Mouse (Mus musculus) hindbrain, embryonic 14.5 days (tissue): ENCODE measurements around the gene Psmb7. TPM values are rescaled to one million over a fixed set of nuclear protein-coding genes. Genes with fewer than 3 reads are reported as not detected.

ENCODE experiments used
- ATAC-seq: fragments of 200-750 bp; cut with Nextera tagmentation; 2 replicates; pipeline ENCODE4 v1.8.0; 2017; ENCODE audit warnings: moderate number of reproducible peaks, mild to moderate bottlenecking, moderate TSS enrichment, moderate library complexity; ENCODE audit not compliant: low FRiP score
- DNase-seq: peaks from one replicate; pipeline ENCODE4 v3.0.0-alpha.2; 2015; ENCODE audit warnings: low spot score
- H3K27ac ChIP-seq: fragments of 300-500 bp; sonication (generic); 2 replicates; pipeline ENCODE4 v1.5.1; 2014; ENCODE audit warnings: mild to moderate bottlenecking, moderate library complexity
- H3K27me3 ChIP-seq: fragments of 300-500 bp; sonication (generic); 2 replicates; pipeline ENCODE4 v1.6.1; 2014; ENCODE audit warnings: mild to moderate bottlenecking, low read length, mixed read lengths; ENCODE audit not compliant: control insufficient read depth, insufficient read depth
- H3K36me3 ChIP-seq: fragments of 300-500 bp; sonication (generic); replicated peaks from 2 replicates; pipeline ENCODE4 v1.6.1; 2014; ENCODE audit not compliant: control insufficient read depth, insufficient read depth
- H3K4me1 ChIP-seq: fragments of 300-500 bp; sonication (generic); replicated peaks from 2 replicates; pipeline ENCODE4 v1.6.1; 2014; ENCODE audit warnings: antibody characterized with exemption, low read length, mixed read lengths; ENCODE audit not compliant: control insufficient read depth, insufficient read depth
- H3K4me2 ChIP-seq: fragments of 300-500 bp; sonication (generic); replicated peaks from 2 replicates; pipeline ENCODE4 v1.6.1; 2014; ENCODE audit warnings: mild to moderate bottlenecking, moderate library complexity
- H3K4me3 ChIP-seq: fragments of 300-500 bp; sonication (generic); replicated peaks from 2 replicates; pipeline ENCODE4 v1.5.1; 2014; ENCODE audit warnings: mild to moderate bottlenecking, low read length
- H3K9ac ChIP-seq: fragments of 300-500 bp; sonication (generic); 2 replicates; pipeline ENCODE4 v1.6.1; 2014
- H3K9me3 ChIP-seq: fragments of 300-500 bp; sonication (generic); 2 replicates; pipeline ENCODE4 v1.6.1; 2016; ENCODE audit warnings: low read length; ENCODE audit not compliant: control insufficient read depth
- WGBS: fragments of 180-500 bp; shearing (Covaris S2); extraction: QIAGEN DNeasy Blood & Tissue Kit; methylation state at CpG from one replicate; pipeline ENCODE4 v1.1.7; 2014; 5-methylcytosine and 5-hydroxymethylcytosine counted together
- polyA plus RNA-seq: library from polyadenylated mRNA; unstranded; fragments of >200 nt; fragmentation: Nextera tagmentation; extraction: Ambion mirVana; gene quantifications from 2 replicates; pipeline ENCODE4 v1.2.1, GENCODE M21; 2014

The Psmb7 gene
- polyA plus RNA-seq, 1 experiment from 2014 or later = 305 TPM

DNA sequence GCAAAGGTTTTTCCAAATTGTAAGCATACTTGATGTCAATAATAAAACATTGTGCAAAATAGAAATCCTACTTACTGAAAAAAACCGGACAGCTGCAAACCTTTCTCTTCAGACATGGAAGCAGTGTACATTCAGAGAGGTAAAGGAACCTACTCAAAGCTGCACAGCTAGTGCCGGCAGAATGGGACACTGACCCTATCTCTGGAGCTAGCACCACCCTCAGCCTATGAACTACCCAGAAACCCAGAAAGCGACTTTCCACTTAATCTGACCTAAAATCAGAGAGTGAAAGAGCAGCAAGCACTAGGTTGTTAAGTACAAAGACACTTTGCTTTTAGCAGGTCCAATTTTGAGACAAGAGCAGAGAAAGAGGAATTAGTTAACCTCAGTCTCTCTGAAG lies 20.5 kb downstream of the Psmb7 start:
- H3K27me3 ChIP-seq = no peaks in the 10 kb centered on the region
- ATAC-seq (no peak), DNase-seq (no peak)
- no peaks in the 10 kb centered on the region for H3K9me3 ChIP-seq
- H3K4me3 ChIP-seq = no peak overlapping the region
- WGBS = 91% methylated on average over 3 of the region's 3 CpGs
- H3K27ac ChIP-seq = no peak overlapping the region
- peaks cover 31% of the 10 kb centered on the region for H3K36me3 ChIP-seq
- H3K9ac ChIP-seq = no peak overlapping the region
- H3K4me1 ChIP-seq = peaks cover 19% of the 10 kb centered on the region
- H3K4me2 ChIP-seq = no peak overlapping the region

DNA sequence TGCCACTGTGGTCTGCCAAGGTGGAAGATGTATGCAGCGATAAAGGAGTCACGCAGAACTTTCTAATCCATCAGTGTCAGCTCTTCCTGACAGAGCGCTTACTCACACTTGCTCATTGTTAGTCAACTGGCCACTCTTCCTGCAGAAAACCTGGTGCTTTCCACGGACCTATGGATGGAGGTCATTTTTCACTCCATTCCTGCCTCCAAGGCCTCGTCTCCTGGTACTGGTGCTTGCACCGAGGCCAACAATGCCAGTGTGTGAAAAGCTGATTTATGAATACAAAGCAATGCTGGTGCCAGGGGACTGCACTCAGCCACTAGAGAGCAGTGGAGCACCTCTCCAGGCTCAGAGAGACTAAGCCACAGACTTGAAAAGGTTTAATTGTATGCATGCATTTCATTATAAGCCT lies 22.3 kb downstream of the Psmb7 start:
- no peak overlapping the region for H3K4me2 ChIP-seq
- peak; percentile 69 for DNase-seq
- no peak overlapping the region for H3K4me3 ChIP-seq

DNA sequence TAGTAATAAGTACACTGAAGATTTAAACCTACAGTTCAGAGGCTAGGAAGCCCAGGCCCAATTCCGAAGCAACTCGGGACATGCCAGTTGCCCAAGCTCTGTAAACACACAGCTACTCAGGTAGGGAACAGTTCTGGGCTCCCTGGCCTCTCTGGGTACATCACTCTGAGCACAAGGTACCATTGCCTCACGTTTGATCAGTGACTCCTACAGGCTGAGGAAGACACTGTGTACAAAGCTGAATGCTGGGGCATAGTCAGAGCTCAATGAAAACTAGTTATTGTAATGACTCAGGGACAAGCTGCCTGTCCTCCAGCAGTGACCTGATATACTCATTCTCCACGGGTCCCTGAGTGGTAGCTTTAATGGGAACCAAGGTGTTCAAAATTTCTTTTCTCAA lies 22.8 kb downstream of the Psmb7 start:
- peak overlapping the region; percentile 58 for H3K27ac ChIP-seq

More for the DNA sequence above, 22.3 kb downstream of the Psmb7 start:
- Histone ChIP-seq H3K27ac (peak overlapping the region; percentile 58), H3K9me3 (no peaks in the 10 kb centered on the region), H3K4me1 (peaks cover 25% of the 10 kb centered on the region), H3K36me3 (peaks cover 22% of the 10 kb centered on the region), H3K9ac (peak overlapping the region; percentile 22; the same call in 1 of the 2 replicates), H3K27me3 (no peaks in the 10 kb centered on the region)
- WGBS = 21% methylated on average over 6 of the region's 6 CpGs
- ATAC-seq = peak; percentile 88

DNA sequence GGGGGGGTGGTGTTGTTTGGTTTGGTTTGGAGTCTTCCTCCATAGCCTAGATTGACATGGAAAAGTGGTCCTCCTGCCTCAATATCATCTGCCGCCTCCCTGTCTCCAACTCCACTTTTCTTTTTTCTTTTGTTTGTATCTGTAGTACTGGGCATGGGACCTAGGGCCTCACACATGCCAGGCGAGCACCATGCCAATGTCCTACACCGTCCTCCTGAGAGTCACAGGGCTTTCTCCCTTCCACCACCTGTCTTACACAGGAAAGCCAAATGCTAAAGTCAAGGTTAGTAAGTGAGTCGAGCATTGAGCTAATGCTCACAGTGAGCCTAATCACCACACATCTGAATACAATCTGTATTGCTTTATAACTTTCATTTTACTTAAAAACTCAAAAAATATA lies 24.1 kb downstream of the Psmb7 start:
- peaks cover 40% of the 10 kb centered on the region for H3K4me1 ChIP-seq
- no peaks in the 10 kb centered on the region for H3K9me3 ChIP-seq
- H3K27ac ChIP-seq = no peak overlapping the region
- ATAC-seq (no peak), DNase-seq (no peak)
- H3K9ac ChIP-seq = no peak overlapping the region
- no peak overlapping the region for H3K4me3 ChIP-seq
- peaks cover 4% of the 10 kb centered on the region for H3K36me3 ChIP-seq
- H3K27me3 ChIP-seq = no peaks in the 10 kb centered on the region
- 90% methylated on average over 4 of the region's 4 CpGs for WGBS
- no peak overlapping the region for H3K4me2 ChIP-seq

More for the DNA sequence above, 22.8 kb downstream of the Psmb7 start:
- no peaks in the 10 kb centered on the region for H3K9me3 ChIP-seq
- no peak overlapping the region for H3K9ac ChIP-seq
- H3K27me3 ChIP-seq = no peaks in the 10 kb centered on the region
- peaks cover 28% of the 10 kb centered on the region for H3K4me1 ChIP-seq
- no peak for DNase-seq
- H3K4me2 ChIP-seq = no peak overlapping the region
- peaks cover 17% of the 10 kb centered on the region for H3K36me3 ChIP-seq
- ATAC-seq = no peak
- no peak overlapping the region for H3K4me3 ChIP-seq
- WGBS = 79% methylated on average over 4 of the region's 4 CpGs

DNA sequence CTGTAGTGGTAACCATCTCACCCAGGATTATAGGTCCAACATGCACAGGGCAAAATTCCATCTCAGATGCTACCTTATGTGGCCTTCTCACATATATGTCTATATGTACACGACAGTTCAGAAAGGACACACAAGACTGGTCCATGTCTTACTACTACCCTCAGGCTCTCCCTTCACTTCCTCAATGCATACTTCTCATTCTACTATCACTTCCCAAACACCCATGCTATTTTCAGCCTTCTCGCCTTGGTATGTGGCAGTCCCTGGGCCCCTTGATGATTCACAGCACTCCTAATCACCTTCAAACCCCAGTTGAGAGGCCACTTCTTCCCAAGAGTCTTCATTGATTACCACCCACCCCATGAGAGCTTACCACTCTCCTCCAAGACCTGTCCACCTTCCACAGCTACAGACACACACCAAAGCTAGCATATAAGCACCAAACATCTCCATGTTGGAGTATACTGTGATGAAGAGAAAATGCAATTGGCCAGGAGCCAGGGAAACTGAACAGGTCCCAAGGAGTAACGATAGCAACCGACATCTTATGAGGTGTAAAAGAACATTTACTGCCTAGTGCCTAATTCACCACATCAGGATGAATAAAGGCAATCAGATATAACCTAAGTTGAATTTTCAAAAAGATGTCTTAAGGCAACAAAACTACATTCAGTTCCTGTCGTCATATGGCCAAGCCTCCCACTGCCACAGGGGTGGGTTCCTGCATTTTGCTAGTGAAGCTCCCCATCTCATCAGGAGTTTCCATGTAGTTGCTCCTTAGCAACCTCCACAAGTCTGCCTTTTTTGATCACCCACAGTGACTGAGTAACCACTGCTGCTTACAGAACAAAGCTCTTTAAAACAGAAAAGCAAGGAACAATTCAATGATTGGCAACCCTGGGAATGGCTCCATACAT lies 26.7 kb downstream of the Psmb7 start:
- Histone ChIP-seq H3K9me3 (no peaks in the 10 kb centered on the region), H3K36me3 (no peaks in the 10 kb centered on the region), H3K4me1 (peaks cover 40% of the 10 kb centered on the region), H3K27me3 (no peaks in the 10 kb centered on the region), H3K4me2 (no peak overlapping the region), H3K9ac (no peak overlapping the region), H3K4me3 (no peak overlapping the region), H3K27ac (no peak overlapping the region; the same call in 1 of the 2 replicates)
- ATAC-seq (no peak), DNase-seq (no peak)
- 85% methylated on average over 5 of the region's 5 CpGs for WGBS

DNA sequence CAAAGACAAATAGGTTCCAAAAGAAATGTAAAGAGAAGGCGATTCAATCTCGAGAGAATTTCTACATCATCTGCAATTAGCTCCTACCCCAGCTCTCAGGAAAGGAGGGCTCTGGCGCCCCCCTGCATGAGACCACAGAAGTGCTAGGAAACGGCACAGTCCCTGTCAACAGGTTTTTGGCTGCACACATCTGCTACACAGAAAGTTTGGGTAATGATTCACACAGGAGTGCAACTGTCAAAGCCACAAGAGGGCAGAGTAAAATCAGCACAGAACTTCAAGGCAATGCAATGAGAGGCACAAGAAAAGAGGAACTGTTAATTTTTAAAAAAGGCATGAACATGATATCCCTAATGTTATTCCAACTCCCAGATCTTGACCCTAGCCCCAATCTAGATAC lies 27.8 kb downstream of the Psmb7 start:
- no peaks in the 10 kb centered on the region for H3K36me3 ChIP-seq
- WGBS = 46% methylated on average over 4 of the region's 4 CpGs
- no peak overlapping the region for H3K4me2 ChIP-seq
- no peaks in the 10 kb centered on the region for H3K27me3 ChIP-seq
- DNase-seq (no peak), ATAC-seq (no peak)
- no peak overlapping the region for H3K9ac ChIP-seq
- no peak overlapping the region for H3K4me3 ChIP-seq
- H3K27ac ChIP-seq = peak overlapping the region; percentile 51; the same call in 1 of the 2 replicates
- H3K4me1 ChIP-seq = peaks cover 30% of the 10 kb centered on the region
- no peaks in the 10 kb centered on the region for H3K9me3 ChIP-seq

- 46% methylated on average over 6 of the region's 6 CpGs for WGBS
- Histone ChIP-seq H3K9me3 (no peaks in the 10 kb centered on the region), H3K4me1 (peaks cover 38% of the 10 kb centered on the region), H3K4me2 (no peak overlapping the region), H3K27me3 (no peaks in the 10 kb centered on the region), H3K4me3 (no peak overlapping the region), H3K27ac (peak overlapping the region; percentile 51; the same call in 1 of the 2 replicates), H3K36me3 (no peaks in the 10 kb centered on the region), H3K9ac (peak overlapping the region; percentile 9; the same call in 1 of the 2 replicates)
- no peak for DNase-seq
- no peak for ATAC-seq
Observed at GRCm38 (mm10) chr2:38614437-38614836, 29.4 kb downstream of the Psmb7 start.

- H3K4me1 ChIP-seq = peaks cover 47% of the 10 kb centered on the region
- no peaks in the 10 kb centered on the region for H3K9me3 ChIP-seq
- H3K4me3 ChIP-seq = no peak overlapping the region
- ATAC-seq (no peak), DNase-seq (no peak)
- 82% methylated on average over 3 of the region's 3 CpGs for WGBS
- H3K27ac ChIP-seq = no peak overlapping the region
- H3K4me2 ChIP-seq = no peak overlapping the region
- H3K9ac ChIP-seq = no peak overlapping the region
- no peaks in the 10 kb centered on the region for H3K27me3 ChIP-seq
- H3K36me3 ChIP-seq = no peaks in the 10 kb centered on the region
Observed at GRCm38 (mm10) chr2:38613576-38613975, 30.3 kb downstream of the Psmb7 start.

GRCm38 (mm10) chr2:38612596-38612995 lies 31.3 kb downstream of the Psmb7 start:
- Histone ChIP-seq H3K9me3 (no peaks in the 10 kb centered on the region), H3K4me3 (no peak overlapping the region), H3K4me2 (no peak overlapping the region), H3K4me1 (peaks cover 57% of the 10 kb centered on the region), H3K36me3 (no peaks in the 10 kb centered on the region), H3K27ac (no peak overlapping the region), H3K27me3 (no peaks in the 10 kb centered on the region), H3K9ac (no peak overlapping the region)
- 88% methylated on average over 6 of the region's 6 CpGs for WGBS
- ATAC-seq = no peak
- DNase-seq = no peak
